Mouse (Mus musculus) hindbrain, embryonic 12.5 days (tissue): ENCODE results near the gene Ywhaq. TPM values are rescaled to one million over a fixed set of nuclear protein-coding genes. Genes with fewer than 3 reads are reported as not detected.

ENCODE experiments used
- ATAC-seq: fragments of 200-750 bp; cut with Nextera tagmentation; 2 replicates; pipeline ENCODE4 v1.8.0; 2017; ENCODE audit warnings: moderate TSS enrichment; ENCODE audit not compliant: low FRiP score
- H3K27ac ChIP-seq: fragments of 300-500 bp; sonication (generic); 2 replicates; pipeline ENCODE4 v1.5.1; 2016; ENCODE audit warnings: mild to moderate bottlenecking
- H3K27me3 ChIP-seq: fragments of 300-500 bp; sonication (generic); 2 replicates; pipeline ENCODE4 v1.6.1; 2016; ENCODE audit warnings: mild to moderate bottlenecking
- H3K36me3 ChIP-seq: fragments of 300-500 bp; sonication (generic); 2 replicates; pipeline ENCODE4 v1.6.1; 2016; ENCODE audit warnings: mild to moderate bottlenecking
- H3K4me1 ChIP-seq: fragments of 300-500 bp; sonication (generic); 2 replicates; pipeline ENCODE4 v1.6.1; 2016
- H3K4me2 ChIP-seq: fragments of 300-500 bp; sonication (generic); replicated peaks from 2 replicates; pipeline ENCODE4 v1.6.1; 2016; ENCODE audit warnings: mild to moderate bottlenecking
- H3K4me3 ChIP-seq: fragments of 300-500 bp; sonication (generic); 2 replicates; pipeline ENCODE4 v1.5.1; 2016; ENCODE audit warnings: mild to moderate bottlenecking
- H3K9ac ChIP-seq: fragments of 300-500 bp; sonication (generic); 2 replicates; pipeline ENCODE4 v1.6.1; 2016; ENCODE audit warnings: mild to moderate bottlenecking, moderate library complexity
- H3K9me3 ChIP-seq: fragments of 300-500 bp; sonication (generic); replicated peaks from 2 replicates; pipeline ENCODE4 v1.6.1; 2016; ENCODE audit warnings: mild to moderate bottlenecking
- WGBS: fragments of 180-500 bp; shearing (Covaris S2); methylation state at CpG from one replicate; pipeline ENCODE4 v1.1.7; 2016; 5-methylcytosine and 5-hydroxymethylcytosine counted together
- polyA plus RNA-seq: library from polyadenylated mRNA; unstranded; fragments of >200 nt; fragmentation: Nextera tagmentation; extraction: Ambion mirVana; gene quantifications from 2 replicates; pipeline ENCODE4 v1.2.1, GENCODE M21; 2016

The Ywhaq gene
- 1,102 and 1,155 TPM in 2 replicates for polyA plus RNA-seq

- H3K4me2 ChIP-seq: peak within 1 kb of the TSS; percentile 73
- H3K27ac ChIP-seq: peak within 1 kb of the TSS; percentile 99
- H3K9me3 ChIP-seq: peaks cover 7% of the 10 kb centered on the region; the same call in 1 of the 2 replicates
- no peaks in the 10 kb centered on the region for H3K27me3 ChIP-seq
- peak; percentile 100 for ATAC-seq
- H3K9ac ChIP-seq: peak within 1 kb of the TSS; percentile 96
- peaks cover 17% of the 10 kb centered on the region for H3K4me1 ChIP-seq
- WGBS: under 1% methylated on average over 102 of the region's 103 CpGs
- peaks cover 27% of the 10 kb centered on the region for H3K36me3 ChIP-seq
- H3K4me3 ChIP-seq: peak within 1 kb of the TSS; percentile 93
These were observed at the start of gene Ywhaq for GRCm38 (mm10) chr12:21417100-21418070. TSS of gene Ywhaq (minus strand) at chr12:21417637.

GRCm38 (mm10) chr12:21463448-21463891 lies 46.0 kb upstream of the Ywhaq start:
- no peak; the same call in 1 of the 2 replicates for ATAC-seq
- Histone ChIP-seq H3K9ac (no peak overlapping the region), H3K4me1 (no peaks in the 10 kb centered on the region), H3K9me3 (no peaks in the 10 kb centered on the region), H3K27me3 (no peaks in the 10 kb centered on the region), H3K4me3 (no peak overlapping the region), H3K4me2 (no peak overlapping the region), H3K36me3 (no peaks in the 10 kb centered on the region), H3K27ac (no peak overlapping the region)
- 39% methylated on average over 5 of the region's 5 CpGs for WGBS

GRCm38 (mm10) chr12:21462658-21463057 lies 45.2 kb upstream of the Ywhaq start:
- WGBS: 84% methylated on average over 3 of the region's 3 CpGs
- H3K27me3 ChIP-seq: no peaks in the 10 kb centered on the region
- H3K4me2 ChIP-seq: no peak overlapping the region
- no peak overlapping the region for H3K9ac ChIP-seq
- no peaks in the 10 kb centered on the region for H3K9me3 ChIP-seq
- no peaks in the 10 kb centered on the region for H3K4me1 ChIP-seq
- no peak overlapping the region for H3K4me3 ChIP-seq
- ATAC-seq: no peak
- H3K36me3 ChIP-seq: no peaks in the 10 kb centered on the region
- H3K27ac ChIP-seq: no peak overlapping the region

- no peak for ATAC-seq
- no peak overlapping the region for H3K9ac ChIP-seq
- H3K4me2 ChIP-seq: no peak overlapping the region
- H3K4me1 ChIP-seq: no peaks in the 10 kb centered on the region
- H3K27ac ChIP-seq: no peak overlapping the region
- WGBS: 90% methylated on average over 4 of the region's 4 CpGs
- H3K27me3 ChIP-seq: no peaks in the 10 kb centered on the region
- no peak overlapping the region for H3K4me3 ChIP-seq
- H3K36me3 ChIP-seq: no peaks in the 10 kb centered on the region
- no peaks in the 10 kb centered on the region for H3K9me3 ChIP-seq
These were observed 42.2 kb upstream of the Ywhaq start for GRCm38 (mm10) chr12:21459681-21460080.

- WGBS: 88% methylated on average over 1 of the region's 1 CpGs
- Histone ChIP-seq H3K4me2 (no peak overlapping the region), H3K4me1 (no peaks in the 10 kb centered on the region), H3K4me3 (no peak overlapping the region), H3K9ac (no peak overlapping the region), H3K36me3 (no peaks in the 10 kb centered on the region), H3K27ac (no peak overlapping the region), H3K9me3 (no peaks in the 10 kb centered on the region), H3K27me3 (no peaks in the 10 kb centered on the region)
- ATAC-seq: no peak
These were observed 38.6 kb upstream of the Ywhaq start for GRCm38 (mm10) chr12:21456021-21456420.

GRCm38 (mm10) chr12:21451752-21452151 lies 34.3 kb upstream of the Ywhaq start:
- Histone ChIP-seq H3K27me3 (no peaks in the 10 kb centered on the region), H3K9ac (no peak overlapping the region), H3K36me3 (no peaks in the 10 kb centered on the region), H3K27ac (no peak overlapping the region), H3K4me1 (no peaks in the 10 kb centered on the region), H3K4me3 (no peak overlapping the region), H3K9me3 (no peaks in the 10 kb centered on the region), H3K4me2 (no peak overlapping the region)
- 28% methylated on average over 1 of the region's 1 CpGs for WGBS
- ATAC-seq: no peak

- WGBS: 95% methylated on average over 2 of the region's 2 CpGs
- Histone ChIP-seq H3K36me3 (no peaks in the 10 kb centered on the region), H3K27me3 (no peaks in the 10 kb centered on the region), H3K4me1 (no peaks in the 10 kb centered on the region), H3K27ac (no peak overlapping the region), H3K4me2 (no peak overlapping the region), H3K4me3 (no peak overlapping the region), H3K9me3 (no peaks in the 10 kb centered on the region), H3K9ac (no peak overlapping the region)
- ATAC-seq: no peak
These were observed 33.9 kb upstream of the Ywhaq start for GRCm38 (mm10) chr12:21451351-21451750.

GRCm38 (mm10) chr12:21443783-21444182 lies 26.3 kb upstream of the Ywhaq start:
- H3K9ac ChIP-seq: no peak overlapping the region
- no peaks in the 10 kb centered on the region for H3K9me3 ChIP-seq
- no peaks in the 10 kb centered on the region for H3K27me3 ChIP-seq
- WGBS: 90% methylated on average over 3 of the region's 3 CpGs
- H3K36me3 ChIP-seq: no peaks in the 10 kb centered on the region
- H3K4me3 ChIP-seq: no peak overlapping the region
- ATAC-seq: no peak
- H3K4me1 ChIP-seq: no peaks in the 10 kb centered on the region
- H3K4me2 ChIP-seq: no peak overlapping the region
- H3K27ac ChIP-seq: no peak overlapping the region

- no peak for ATAC-seq
- WGBS: 81% methylated on average over 1 of the region's 1 CpGs
- no peak overlapping the region for H3K4me2 ChIP-seq
- no peaks in the 10 kb centered on the region for H3K36me3 ChIP-seq
- H3K9ac ChIP-seq: no peak overlapping the region
- H3K9me3 ChIP-seq: no peaks in the 10 kb centered on the region
- no peaks in the 10 kb centered on the region for H3K4me1 ChIP-seq
- H3K27ac ChIP-seq: no peak overlapping the region
- H3K27me3 ChIP-seq: no peaks in the 10 kb centered on the region
- no peak overlapping the region for H3K4me3 ChIP-seq
These were observed 24.4 kb upstream of the Ywhaq start for GRCm38 (mm10) chr12:21441870-21442269.

- Histone ChIP-seq H3K36me3 (no peaks in the 10 kb centered on the region), H3K27me3 (no peaks in the 10 kb centered on the region), H3K4me1 (no peaks in the 10 kb centered on the region), H3K4me2 (no peak overlapping the region), H3K27ac (0 out of 2 replicates have a peak overlapping the region, but pooled peaks have one; percentile 30), H3K9me3 (no peaks in the 10 kb centered on the region), H3K4me3 (no peak overlapping the region), H3K9ac (no peak overlapping the region)
- no peak for ATAC-seq
- WGBS: 55% methylated on average over 9 of the region's 9 CpGs
These were observed 22.0 kb upstream of the Ywhaq start for GRCm38 (mm10) chr12:21439428-21439827.

GRCm38 (mm10) chr12:21438750-21439394 lies 21.4 kb upstream of the Ywhaq start:
- no peak overlapping the region for H3K27ac ChIP-seq
- H3K4me2 ChIP-seq: no peak overlapping the region
- H3K9ac ChIP-seq: no peak overlapping the region
- H3K4me1 ChIP-seq: no peaks in the 10 kb centered on the region
- no peaks in the 10 kb centered on the region for H3K27me3 ChIP-seq
- H3K9me3 ChIP-seq: no peaks in the 10 kb centered on the region
- no peak overlapping the region for H3K4me3 ChIP-seq
- H3K36me3 ChIP-seq: no peaks in the 10 kb centered on the region
- ATAC-seq: peak; percentile 51
- WGBS: 65% methylated on average over 4 of the region's 4 CpGs

- Histone ChIP-seq H3K9me3 (no peaks in the 10 kb centered on the region), H3K36me3 (no peaks in the 10 kb centered on the region), H3K27me3 (no peaks in the 10 kb centered on the region), H3K4me1 (no peaks in the 10 kb centered on the region), H3K27ac (no peak overlapping the region), H3K9ac (no peak overlapping the region), H3K4me3 (no peak overlapping the region), H3K4me2 (no peak overlapping the region)
- 83% methylated on average over 3 of the region's 3 CpGs for WGBS
- ATAC-seq: 0 out of 2 replicates have a peak, but pooled peaks have one; percentile 11
These were observed 20.9 kb upstream of the Ywhaq start for GRCm38 (mm10) chr12:21438294-21438693.
